Mouse (Mus musculus) frontal cortex, postnatal 10 days (tissue): ENCODE measurements around the gene Bpifb3.

Experiments used
- DNase-seq, 2 experiments: peaks; one replicate each; pipeline ENCODE4 v3.0.0; 2022; ENCODE audit warnings: low spot score in 2 of 2, mixed read lengths in 1 of 2

The Bpifb3 gene

GRCm38 (mm10) chr2:153917930-153918329 lies at the start of gene Bpifb3:
Gene Bpifb3, plus strand, starts transcription at chr2:153918230.
- DNase-seq, result no peak

GRCm38 (mm10) chr2:153870984-153871383 lies 47.0 kb upstream of the Bpifb3 start, which contains the start of gene Sun5:
Gene Sun5, minus strand, starts transcription at chr2:153871084.
- no peak for DNase-seq

- DNase-seq, result no peak
These were observed 43.3 kb upstream of the Bpifb3 start, which contains the start of gene Bpifb2 for GRCm38 (mm10) chr2:153874745-153875144. Gene Bpifb2, plus strand, starts transcription at chr2:153875045.

- no peak for DNase-seq
These were observed 18.9 kb upstream of the Bpifb3 start for GRCm38 (mm10) chr2:153899111-153899510.

- no peak for DNase-seq
These were observed 17.9 kb upstream of the Bpifb3 start, which contains the start of gene Bpifb6 for GRCm38 (mm10) chr2:153900088-153900487. Gene Bpifb6, plus strand, starts transcription at chr2:153900388.

GRCm38 (mm10) chr2:153902726-153903125 lies 15.3 kb upstream of the Bpifb3 start:
- DNase-seq, result no peak

GRCm38 (mm10) chr2:153906626-153907025 lies 11.4 kb upstream of the Bpifb3 start:
- DNase-seq, result no peak

- peak in 1 of 2 experiments; percentile 23 for DNase-seq
These were observed 3.9 kb upstream of the Bpifb3 start for GRCm38 (mm10) chr2:153914151-153914550.

GRCm38 (mm10) chr2:153921246-153921645 lies 3.2 kb downstream of the Bpifb3 start:
- no peak for DNase-seq

GRCm38 (mm10) chr2:153929871-153930413 lies 11.9 kb downstream of the Bpifb3 start:
- peak in 1 of 2 experiments; percentile 38 for DNase-seq

GRCm38 (mm10) chr2:153931125-153931524 lies 13.1 kb downstream of the Bpifb3 start:
- no peak for DNase-seq

GRCm38 (mm10) chr2:153933311-153933710 lies 15.3 kb downstream of the Bpifb3 start:
- no peak for DNase-seq

- DNase-seq, result no peak
These were observed 17.3 kb downstream of the Bpifb3 start for GRCm38 (mm10) chr2:153935348-153935747.

- DNase-seq, result no peak
These were observed 19.8 kb downstream of the Bpifb3 start, which contains the start of gene Bpifb4 for GRCm38 (mm10) chr2:153937843-153938242. Gene Bpifb4, plus strand, starts transcription at chr2:153938212.

GRCm38 (mm10) chr2:153943537-153943936 lies 25.5 kb downstream of the Bpifb3 start:
- peak in 1 of 2 experiments; percentile 35 for DNase-seq

GRCm38 (mm10) chr2:153944567-153944966 lies 26.5 kb downstream of the Bpifb3 start:
- DNase-seq, result no peak

- DNase-seq, result peak in 1 of 2 experiments; percentile 47
These were observed 34.9 kb downstream of the Bpifb3 start for GRCm38 (mm10) chr2:153952897-153953296.

GRCm38 (mm10) chr2:153953836-153954235 lies 35.8 kb downstream of the Bpifb3 start:
- no peak for DNase-seq

GRCm38 (mm10) chr2:153962821-153963331 lies 44.8 kb downstream of the Bpifb3 start:
- DNase-seq, result no peak

GRCm38 (mm10) chr2:153963334-153963733 lies 45.3 kb downstream of the Bpifb3 start:
- no peak for DNase-seq

GRCm38 (mm10) chr2:153970221-153970620 lies 52.2 kb downstream of the Bpifb3 start:
- no peak for DNase-seq

- no peak for DNase-seq
These were observed 56.6 kb downstream of the Bpifb3 start, which contains the start of gene Bpifa6 for GRCm38 (mm10) chr2:153974582-153974981. Gene Bpifa6, plus strand, starts transcription at chr2:153974945.
